Mouse (Mus musculus) frontal cortex, adult (tissue): ENCODE results near the gene Gm9513.

ENCODE experiments used
- ATAC-seq: cut with Nextera tagmentation; 2 replicates; pipeline ENCODE4 v1.9.2; 2017; ENCODE audit warnings: mild to moderate bottlenecking, moderate library complexity, mixed read lengths; ENCODE audit not compliant: low TSS enrichment

The Gm9513 gene

DNA sequence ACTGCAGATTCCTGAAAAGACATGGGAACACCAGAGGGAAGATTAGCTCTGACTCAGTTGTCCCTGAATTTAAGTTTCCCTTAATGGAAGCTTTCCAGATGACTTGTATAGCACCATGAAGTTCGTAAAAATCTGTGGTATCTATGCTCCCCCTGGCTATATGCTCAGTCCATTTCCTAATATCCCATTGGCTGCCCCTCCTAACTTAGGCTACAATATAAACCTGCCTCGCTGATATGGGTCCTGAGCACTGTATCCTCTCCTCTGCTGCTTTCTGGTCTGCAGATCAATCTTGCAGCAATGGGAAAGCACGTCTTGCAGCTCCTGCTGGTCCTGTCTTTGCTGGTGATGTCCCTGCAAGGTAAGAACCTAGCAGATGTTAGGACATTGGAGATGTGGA lies at the start of gene Gm9513:
Gene Gm9513 (plus strand): TSS at position 301 of the 400 bp plus-strand sequence.
- no peak for ATAC-seq

- ATAC-seq: no peak
Observed at GRCm38 (mm10) chr9:36431584-36431983, 43.9 kb upstream of the Gm9513 start, which contains the start of gene Gm7257. Gm7257 (plus strand) TSS chr9:36431884.

GRCm38 (mm10) chr9:36435051-36435764 lies 40.2 kb upstream of the Gm9513 start:
- ATAC-seq: no peak

DNA sequence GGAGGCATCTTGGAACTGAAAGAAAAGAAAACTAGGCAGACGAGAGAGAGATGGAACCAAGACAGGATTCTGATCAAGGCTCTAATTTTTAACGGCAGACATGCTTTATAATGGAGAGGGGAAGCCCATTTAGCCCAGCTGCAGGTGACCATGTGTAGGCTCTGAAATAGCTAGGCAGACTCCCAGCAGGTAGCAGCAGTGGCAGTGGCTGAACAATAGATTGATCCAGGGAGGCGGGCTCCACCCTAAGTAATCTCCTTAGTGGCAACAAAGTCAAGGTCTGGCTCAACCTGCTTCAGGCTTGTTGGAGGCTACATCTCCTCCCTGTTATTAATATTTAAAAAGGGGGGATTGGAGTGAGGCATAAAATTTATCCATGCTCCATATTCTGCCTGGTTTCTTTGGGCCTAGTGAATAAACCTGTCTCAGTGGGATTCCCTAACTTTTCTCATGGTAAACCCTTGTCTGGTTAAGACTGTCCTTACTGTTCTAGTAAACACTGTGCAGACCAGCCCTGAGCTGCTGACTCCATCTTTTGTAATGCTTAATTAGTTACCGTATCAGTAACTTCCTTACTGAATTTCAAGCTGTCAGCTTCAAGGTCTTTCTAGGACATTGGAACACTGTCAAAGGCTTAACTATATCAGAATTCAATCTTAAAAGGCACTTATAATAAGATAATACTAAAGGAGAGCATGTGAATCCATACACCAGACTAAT lies 19.2 kb downstream of the Gm9513 start:
- no peak for ATAC-seq

DNA sequence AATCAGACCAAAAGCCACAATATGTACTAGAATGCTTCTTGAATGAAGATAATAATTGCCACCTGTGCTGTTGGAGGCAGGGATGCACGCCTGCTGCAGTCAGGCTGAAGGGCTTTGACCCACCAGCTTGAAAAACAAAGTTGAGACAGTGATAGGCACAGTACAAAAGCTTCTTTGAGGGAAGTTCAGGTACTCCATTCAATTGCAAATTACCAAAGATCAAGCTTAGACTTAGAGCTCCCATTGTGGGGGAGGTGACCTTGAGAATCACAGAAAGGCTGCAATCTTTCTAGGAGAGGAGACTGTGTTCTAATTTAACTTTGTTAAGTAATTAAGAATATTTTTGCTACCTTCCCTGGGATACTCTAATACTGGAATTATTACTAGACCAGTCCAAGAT lies 20.4 kb downstream of the Gm9513 start:
- no peak for ATAC-seq

GRCm38 (mm10) chr9:36504211-36504610 lies 28.8 kb downstream of the Gm9513 start:
- no peak for ATAC-seq
